Mouse (Mus musculus) kidney, adult 2 months (tissue): ENCODE measurements around the gene Art3. TPM values are rescaled to one million over a fixed set of nuclear protein-coding genes. Genes with fewer than 3 reads are reported as not detected.
A peak's percentile ranks its signal among the peaks of the same experiment; 100 is the strongest.

Source experiments
- DNase-seq: peaks from one replicate; pipeline ENCODE4 v3.0.0; 2021
- H3K27ac ChIP-seq: fragments of 200-500 bp; 2 replicates; pipeline ENCODE4 v1.5.1; 2012; ENCODE audit warnings: low read depth, low read length, control low read depth, inconsistent platforms; ENCODE audit not compliant: insufficient read depth
- H3K27me3 ChIP-seq: fragments of 200-500 bp; replicated peaks from 2 replicates; pipeline ENCODE4 v1.6.1; 2012; ENCODE audit warnings: mild to moderate bottlenecking, moderate library complexity, low read length, inconsistent platforms; ENCODE audit not compliant: control insufficient read depth, insufficient read depth
- H3K36me3 ChIP-seq: fragments of 200-500 bp; 2 replicates; pipeline ENCODE4 v1.6.1; 2012; ENCODE audit warnings: mild to moderate bottlenecking, moderate library complexity, low read length, inconsistent platforms; ENCODE audit not compliant: control insufficient read depth, insufficient read depth
- H3K4me1 ChIP-seq: fragments of 200-500 bp; 2 replicates; pipeline ENCODE4 v1.6.1; 2011; ENCODE audit warnings: low read length; ENCODE audit not compliant: control insufficient read depth, insufficient read depth
- H3K4me3 ChIP-seq: fragments of 200-500 bp; 2 replicates; pipeline ENCODE4 v1.5.1; 2011; ENCODE audit warnings: mild to moderate bottlenecking, low read depth, low read length, control low read depth; ENCODE audit not compliant: insufficient read depth
- CTCF ChIP-seq: fragments of 200-500 bp; conservative IDR thresholded peaks from 2 replicates; pipeline ENCODE4 v1.5.1; 2011; ENCODE audit warnings: low read depth, mild to moderate bottlenecking, control low read depth, low read length, moderate library complexity, mixed read lengths; ENCODE audit not compliant: insufficient read depth, insufficient read length
- POLR2A ChIP-seq: fragments of 200-500 bp; IDR thresholded peaks from one replicate; pipeline ENCODE4 v1.6.1; 2011; ENCODE audit warnings: low read depth, low read length, control low read depth
- WGBS: fragments of 180-500 bp; shearing (Covaris S2); methylation state at CpG from one replicate; pipeline ENCODE4 v1.1.7; 2018; 5-methylcytosine and 5-hydroxymethylcytosine counted together
- polyA plus RNA-seq: library from polyadenylated mRNA; depleted of rRNA; stranded (reverse); fragments of >200 nt; gene quantifications from 2 replicates; pipeline ENCODE4 v1.2.3, GENCODE M21; 2012

Art3 gene
- polyA plus RNA-seq, 1 experiment: 8.8 TPM

GRCm38 (mm10) chr5:92375368-92375767 is 43.7 kb downstream of the Art3 start:
- H3K4me1 ChIP-seq: peaks cover 6% of the 10 kb centered on the region; the same call in 1 of the 2 replicates
- peak; percentile 61 for DNase-seq
- H3K36me3 ChIP-seq: no peaks in the 10 kb centered on the region
- H3K27ac ChIP-seq: peak overlapping the region; percentile 81
- no peaks in the 10 kb centered on the region for H3K27me3 ChIP-seq
- WGBS: 60% methylated on average over 17 of the region's 17 CpGs
- TF ChIP-seq CTCF (no peak), POLR2A (no peak)
- H3K4me3 ChIP-seq: no peak overlapping the region

DNA sequence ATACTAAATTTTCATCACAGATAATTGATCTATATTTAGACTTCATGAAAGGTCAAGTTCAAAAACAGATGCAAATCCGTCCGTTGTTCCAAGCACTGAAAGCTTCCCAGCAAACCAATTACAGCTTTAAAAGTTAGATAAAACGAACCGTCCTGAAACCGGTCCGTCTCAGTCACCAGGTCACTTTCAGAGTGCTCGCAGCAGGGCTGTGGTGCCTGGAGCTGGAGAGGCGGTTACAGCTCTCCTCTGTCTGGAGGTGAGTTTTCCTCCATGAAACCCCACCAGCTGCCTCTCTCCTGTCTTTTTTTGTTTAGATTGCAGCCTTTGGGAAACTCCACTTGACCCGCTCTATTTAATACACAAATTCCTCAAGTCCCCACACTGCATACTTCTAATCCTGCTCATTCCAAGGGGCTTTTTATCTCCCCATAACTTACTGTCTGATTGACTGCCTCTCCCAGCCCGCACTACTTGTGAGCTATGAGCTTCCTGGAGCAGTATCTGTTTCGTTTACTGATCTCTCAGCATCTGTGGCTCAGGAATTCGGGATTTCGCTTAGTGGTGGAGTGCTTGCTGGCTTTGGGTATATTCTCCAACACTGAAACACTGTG is 45.3 kb downstream of the Art3 start:
- no peak for DNase-seq
- TF ChIP-seq POLR2A: no peak
- TF ChIP-seq CTCF: no peak
- Histone ChIP-seq H3K27me3 (no peaks in the 10 kb centered on the region), H3K4me1 (peaks cover 3% of the 10 kb centered on the region; the same call in 1 of the 2 replicates), H3K4me3 (no peak overlapping the region), H3K36me3 (no peaks in the 10 kb centered on the region), H3K27ac (peak overlapping the region; percentile 8; the same call in 1 of the 2 replicates)
- 44% methylated on average over 13 of the region's 13 CpGs for WGBS

- peak; percentile 87 for DNase-seq
- no peak for TF ChIP-seq POLR2A
- peak; percentile 70 for TF ChIP-seq CTCF
Measured at GRCm38 (mm10) chr5:92381550-92382348, 50.1 kb downstream of the Art3 start.

GRCm38 (mm10) chr5:92382349-92382679 is 50.7 kb downstream of the Art3 start:
- H3K27me3 ChIP-seq: no peaks in the 10 kb centered on the region
- 63% methylated on average over 9 of the region's 9 CpGs for WGBS
- H3K27ac ChIP-seq: no peak overlapping the region
- no peak for TF ChIP-seq CTCF
- no peak for TF ChIP-seq POLR2A
- H3K4me1 ChIP-seq: no peaks in the 10 kb centered on the region
- DNase-seq: no peak
- H3K36me3 ChIP-seq: no peaks in the 10 kb centered on the region
- no peak overlapping the region for H3K4me3 ChIP-seq

More at GRCm38 (mm10) chr5:92381550-92382348, 50.1 kb downstream of the Art3 start:
- Histone ChIP-seq H3K4me1 (no peaks in the 10 kb centered on the region), H3K27me3 (no peaks in the 10 kb centered on the region), H3K36me3 (no peaks in the 10 kb centered on the region), H3K27ac (no peak overlapping the region), H3K4me3 (no peak overlapping the region)
- 39% methylated on average over 12 of the region's 12 CpGs for WGBS

DNA sequence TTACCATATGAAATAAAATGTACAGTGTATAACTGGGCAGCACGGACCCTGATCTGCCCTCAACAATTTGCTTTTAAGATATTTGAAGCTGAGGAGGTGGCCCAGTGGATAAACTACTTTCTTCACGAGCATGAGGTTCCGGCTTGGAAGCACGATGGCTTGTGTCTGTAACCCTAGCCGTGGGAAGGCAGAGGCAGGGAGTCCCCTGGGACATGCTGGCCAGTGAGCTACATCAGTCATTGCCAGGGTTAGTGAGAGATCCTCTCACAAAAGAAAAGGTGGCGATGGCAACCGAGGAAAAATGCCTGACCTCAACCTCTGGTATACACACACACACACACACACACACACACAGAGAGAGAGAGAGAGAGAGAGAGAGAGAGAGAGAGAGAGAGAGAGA is 52.1 kb downstream of the Art3 start:
- H3K4me1 ChIP-seq: no peaks in the 10 kb centered on the region
- H3K27me3 ChIP-seq: no peaks in the 10 kb centered on the region
- 32% methylated on average over 7 of the region's 7 CpGs for WGBS
- no peak overlapping the region for H3K4me3 ChIP-seq
- TF ChIP-seq POLR2A (no peak), CTCF (no peak)
- DNase-seq: no peak
- H3K27ac ChIP-seq: no peak overlapping the region
- no peaks in the 10 kb centered on the region for H3K36me3 ChIP-seq

DNA sequence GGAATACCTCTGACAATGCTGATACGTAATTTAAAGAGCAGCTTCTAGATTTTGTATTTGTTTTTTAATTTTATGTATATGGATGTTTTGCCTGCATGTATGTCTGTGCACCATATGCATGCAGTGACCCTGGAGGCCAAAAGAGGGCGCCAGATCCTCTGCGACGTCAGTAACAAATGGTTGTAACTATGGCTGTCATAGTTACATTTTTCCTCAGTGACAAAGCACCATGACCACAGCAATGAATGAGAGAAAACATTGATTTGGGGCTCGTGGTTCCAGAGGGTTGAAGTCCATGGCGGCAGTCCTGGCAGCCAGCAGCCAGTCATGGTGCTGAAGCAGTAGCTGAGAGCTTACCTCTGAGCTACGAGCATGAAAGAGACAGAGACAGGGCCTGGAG is 53.2 kb downstream of the Art3 start:
- TF ChIP-seq POLR2A (no peak), CTCF (peak; percentile 72)
- H3K4me1 ChIP-seq: no peaks in the 10 kb centered on the region
- H3K36me3 ChIP-seq: no peaks in the 10 kb centered on the region
- no peak overlapping the region for H3K27ac ChIP-seq
- no peaks in the 10 kb centered on the region for H3K27me3 ChIP-seq
- 59% methylated on average over 7 of the region's 7 CpGs for WGBS
- H3K4me3 ChIP-seq: no peak overlapping the region
- no peak for DNase-seq

GRCm38 (mm10) chr5:92386102-92386501 is 54.5 kb downstream of the Art3 start:
- Histone ChIP-seq H3K27ac (peak overlapping the region; percentile 36), H3K4me3 (no peak overlapping the region), H3K27me3 (no peaks in the 10 kb centered on the region), H3K36me3 (no peaks in the 10 kb centered on the region), H3K4me1 (no peaks in the 10 kb centered on the region)
- DNase-seq: no peak
- TF ChIP-seq CTCF: no peak
- TF ChIP-seq POLR2A: no peak
- 74% methylated on average over 5 of the region's 5 CpGs for WGBS
